Mouse (Mus musculus) retina, embryonic 14.5 days (tissue): ENCODE results near the gene 1700020L24Rik.

Source experiments
- DNase-seq: peaks from one replicate; pipeline ENCODE4 v3.0.0-alpha.2; 2015; ENCODE audit warnings: low spot score

1700020L24Rik gene

GRCm38 (mm10) chr11:83441235-83441634 lies 3.8 kb downstream of the 1700020L24Rik start:
- DNase-seq: no peak

DNA sequence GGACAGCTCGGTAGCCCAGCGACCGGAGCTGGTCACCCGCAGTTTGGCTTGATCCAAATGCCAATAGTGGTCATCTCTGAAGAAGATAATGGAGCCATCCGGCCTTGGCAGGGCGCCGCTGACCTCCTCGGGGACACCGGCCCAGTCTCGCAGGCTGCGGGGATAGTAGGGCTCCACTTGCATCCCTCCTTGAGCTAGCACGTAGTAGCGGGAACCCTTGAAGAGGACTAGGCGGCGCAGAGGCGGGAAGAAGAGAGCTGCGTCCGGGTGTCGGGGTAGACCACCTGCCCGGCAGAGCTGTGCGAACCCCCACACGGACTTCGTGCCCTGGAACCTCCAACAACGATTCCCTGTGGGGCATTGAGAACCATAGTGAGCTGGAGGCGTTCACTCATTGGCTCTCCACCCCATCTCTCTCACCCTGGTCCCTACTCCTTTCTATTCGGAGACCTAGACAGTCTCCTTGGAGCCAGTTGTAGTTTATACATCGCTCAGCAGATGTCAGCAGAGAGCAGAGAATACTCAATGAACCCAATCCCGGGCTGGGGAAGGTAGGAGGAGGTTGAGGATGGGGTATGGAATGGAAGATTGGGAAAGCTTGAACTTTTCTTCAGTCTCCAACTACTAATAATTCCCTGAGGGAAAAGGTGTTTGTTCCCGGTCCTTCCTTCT lies 5.3 kb downstream of the 1700020L24Rik start:
- DNase-seq: peak; percentile 94

- DNase-seq: no peak
These were observed 6.3 kb downstream of the 1700020L24Rik start for GRCm38 (mm10) chr11:83443824-83444223.

DNA sequence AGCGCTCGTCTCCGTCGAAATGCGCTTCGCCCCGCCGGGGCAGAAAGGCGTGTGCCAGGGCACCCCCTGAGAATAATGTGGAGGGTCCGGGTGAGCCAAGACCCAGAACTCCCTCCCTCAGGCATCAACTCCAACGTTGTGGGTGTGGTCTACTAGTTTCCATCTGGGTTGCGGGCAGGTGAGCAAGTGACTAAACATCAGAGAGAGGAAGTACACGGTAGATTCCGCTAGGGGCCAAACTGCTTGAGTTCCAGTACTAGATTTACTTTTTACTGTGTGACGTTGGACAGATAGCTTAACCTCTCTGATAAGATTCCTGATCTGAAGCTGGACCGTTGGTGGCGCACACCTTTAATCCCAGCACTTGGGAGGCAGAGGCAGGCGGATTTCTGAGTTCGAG lies 7.5 kb downstream of the 1700020L24Rik start:
- DNase-seq: no peak

GRCm38 (mm10) chr11:83447612-83448011 lies 10.1 kb downstream of the 1700020L24Rik start:
- DNase-seq: no peak

GRCm38 (mm10) chr11:83448021-83448926 lies 10.8 kb downstream of the 1700020L24Rik start:
- no peak for DNase-seq

DNA sequence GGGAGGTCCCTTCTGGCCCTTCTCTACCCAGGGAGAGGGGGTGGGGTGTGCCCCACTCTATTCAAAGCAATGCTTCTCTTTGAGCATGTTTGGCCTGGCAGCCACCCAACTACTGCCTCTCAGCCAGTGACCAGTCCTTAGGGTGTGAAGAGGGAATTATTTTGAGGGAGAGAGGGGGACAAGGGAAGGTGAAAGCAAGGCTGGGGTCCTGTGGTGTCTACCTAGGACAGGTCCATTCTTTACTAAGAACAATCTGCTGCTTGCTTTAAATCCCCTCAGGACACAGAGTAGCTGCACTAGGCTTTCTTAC lies 11.4 kb downstream of the 1700020L24Rik start:
- DNase-seq: no peak

GRCm38 (mm10) chr11:83449298-83449697 lies 11.8 kb downstream of the 1700020L24Rik start:
- DNase-seq: no peak

GRCm38 (mm10) chr11:83450550-83450949 lies 13.1 kb downstream of the 1700020L24Rik start:
- no peak for DNase-seq

- no peak for DNase-seq
These were observed 13.8 kb downstream of the 1700020L24Rik start for GRCm38 (mm10) chr11:83451281-83451680.

DNA sequence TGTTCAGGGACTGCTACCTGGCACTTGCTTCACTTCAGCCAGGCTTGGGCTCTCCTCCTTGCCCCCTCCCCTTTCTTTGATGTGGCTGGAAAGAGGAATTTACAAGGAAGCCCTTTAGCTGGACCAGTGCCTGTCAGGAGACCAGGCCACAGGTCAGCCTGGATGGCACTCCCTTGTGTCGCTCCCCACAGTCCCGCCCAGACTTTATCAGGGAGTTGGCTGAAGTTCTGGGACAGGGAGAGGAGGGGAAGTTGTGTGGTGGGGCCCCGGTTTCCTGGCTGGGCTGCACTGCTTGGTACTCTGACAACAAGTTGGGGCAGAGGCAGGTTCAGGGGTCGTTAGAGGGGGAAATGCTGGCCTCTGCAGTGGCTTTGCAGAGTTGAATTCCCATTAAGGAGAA lies 17.1 kb downstream of the 1700020L24Rik start:
- no peak for DNase-seq

- no peak for DNase-seq
These were observed 18.1 kb downstream of the 1700020L24Rik start for GRCm38 (mm10) chr11:83455608-83456007.

DNA sequence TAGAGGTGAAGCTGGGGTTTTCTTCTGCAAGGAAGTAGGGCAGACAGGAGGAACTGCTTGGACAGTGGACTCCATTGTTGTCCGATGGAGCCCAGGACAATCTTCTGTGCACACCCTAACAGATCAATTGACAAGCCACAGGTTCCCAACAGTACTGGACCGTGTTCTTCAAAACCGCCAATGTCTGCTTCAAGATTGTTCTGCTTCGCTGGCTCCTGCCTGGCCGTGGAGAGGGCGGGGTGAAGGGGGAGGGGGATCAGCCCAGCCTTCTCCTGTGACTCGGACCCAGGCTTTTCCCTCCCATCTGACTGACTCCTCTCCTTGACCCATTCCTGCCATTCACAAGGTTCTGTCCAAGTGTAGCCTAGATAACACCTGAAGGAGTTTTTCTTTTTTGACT lies 19.8 kb downstream of the 1700020L24Rik start:
- no peak for DNase-seq

DNA sequence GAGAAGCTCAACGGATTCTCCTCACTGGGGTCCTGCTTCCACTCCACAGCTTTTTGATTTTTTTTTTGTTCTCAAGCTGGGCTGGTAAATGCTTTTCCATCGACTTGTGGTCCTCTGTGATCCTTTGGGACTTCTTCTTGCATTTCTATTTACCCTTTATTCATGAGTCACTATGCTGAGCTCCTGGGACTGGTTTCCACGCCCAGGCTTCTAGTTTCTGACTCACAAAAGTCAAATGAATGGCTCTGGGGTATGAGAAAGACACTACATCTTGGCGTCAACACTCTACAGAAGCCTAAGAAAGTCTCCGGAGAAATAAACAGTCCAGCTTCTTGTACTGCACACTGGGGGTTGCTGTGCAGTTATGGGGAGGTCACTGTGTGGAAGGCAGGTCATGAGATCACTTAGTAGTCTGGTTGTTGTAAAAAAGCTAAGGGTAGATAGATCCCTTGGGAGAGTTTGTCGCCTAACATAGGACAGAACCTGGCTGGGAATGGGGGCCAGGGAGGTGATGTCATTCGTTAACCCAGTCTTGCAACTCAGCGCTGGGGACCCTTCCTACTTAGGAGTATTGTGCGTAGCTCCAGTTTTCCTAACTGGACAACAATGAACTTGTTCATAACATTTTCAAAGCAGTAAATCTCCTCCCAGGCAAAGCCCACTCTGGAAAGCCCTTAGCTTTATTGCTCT lies 20.6 kb downstream of the 1700020L24Rik start:
- no peak for DNase-seq

- no peak for DNase-seq
These were observed 24.1 kb downstream of the 1700020L24Rik start for GRCm38 (mm10) chr11:83461462-83462027.

- peak; percentile 70 for DNase-seq
These were observed 25.3 kb downstream of the 1700020L24Rik start, which contains the start of gene Mmp28 for GRCm38 (mm10) chr11:83462711-83463244. TSS of gene Mmp28 (minus strand) at chr11:83463071.

GRCm38 (mm10) chr11:83465976-83466375 lies 28.5 kb downstream of the 1700020L24Rik start:
- no peak for DNase-seq

DNA sequence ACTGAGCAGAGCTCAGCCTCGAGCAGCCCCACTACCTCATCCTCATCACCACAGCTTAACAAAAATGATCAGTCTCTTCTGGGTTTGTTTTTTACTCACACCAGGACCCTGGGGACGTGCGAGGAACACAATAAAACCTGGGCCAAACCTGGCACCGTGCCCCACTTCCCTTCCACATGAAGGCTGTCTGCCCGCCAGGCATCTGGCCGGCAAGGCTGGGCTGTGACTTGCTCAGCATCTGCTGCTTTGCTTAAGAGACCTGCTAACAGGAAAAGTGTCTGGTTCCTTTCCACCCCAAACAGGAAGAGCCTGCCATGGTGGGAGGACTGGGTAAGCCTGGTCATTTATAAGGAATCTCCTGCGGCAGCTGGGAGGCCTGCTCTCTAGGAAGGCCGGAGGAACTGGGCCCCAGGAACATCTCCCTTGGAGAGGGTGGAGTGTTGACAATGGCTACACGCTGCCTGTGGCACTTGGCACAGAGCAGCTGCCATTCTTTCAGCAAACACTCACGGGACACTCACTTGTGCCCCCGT lies 29.7 kb downstream of the 1700020L24Rik start:
- no peak for DNase-seq

- DNase-seq: no peak
These were observed 31.3 kb downstream of the 1700020L24Rik start for GRCm38 (mm10) chr11:83468765-83469164.

DNA sequence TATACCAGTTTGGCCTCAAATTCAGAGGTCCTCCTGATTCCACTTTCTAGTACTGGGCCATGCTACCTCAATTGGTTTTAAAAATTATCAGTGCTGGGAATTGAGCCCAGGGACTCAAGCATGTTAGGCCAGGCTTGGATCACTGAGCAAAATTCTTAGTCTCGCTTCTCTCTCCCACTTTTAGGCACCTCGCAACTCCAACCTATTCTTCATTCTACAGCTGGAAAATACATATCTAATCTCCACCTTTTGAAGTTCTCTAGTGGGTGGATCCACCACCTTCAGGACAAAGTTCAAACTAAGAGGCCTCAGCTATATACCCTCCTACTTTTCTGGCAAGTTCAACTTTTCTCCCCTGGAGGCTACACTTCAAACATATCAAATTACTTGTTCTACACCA lies 34.3 kb downstream of the 1700020L24Rik start:
- no peak for DNase-seq

DNA sequence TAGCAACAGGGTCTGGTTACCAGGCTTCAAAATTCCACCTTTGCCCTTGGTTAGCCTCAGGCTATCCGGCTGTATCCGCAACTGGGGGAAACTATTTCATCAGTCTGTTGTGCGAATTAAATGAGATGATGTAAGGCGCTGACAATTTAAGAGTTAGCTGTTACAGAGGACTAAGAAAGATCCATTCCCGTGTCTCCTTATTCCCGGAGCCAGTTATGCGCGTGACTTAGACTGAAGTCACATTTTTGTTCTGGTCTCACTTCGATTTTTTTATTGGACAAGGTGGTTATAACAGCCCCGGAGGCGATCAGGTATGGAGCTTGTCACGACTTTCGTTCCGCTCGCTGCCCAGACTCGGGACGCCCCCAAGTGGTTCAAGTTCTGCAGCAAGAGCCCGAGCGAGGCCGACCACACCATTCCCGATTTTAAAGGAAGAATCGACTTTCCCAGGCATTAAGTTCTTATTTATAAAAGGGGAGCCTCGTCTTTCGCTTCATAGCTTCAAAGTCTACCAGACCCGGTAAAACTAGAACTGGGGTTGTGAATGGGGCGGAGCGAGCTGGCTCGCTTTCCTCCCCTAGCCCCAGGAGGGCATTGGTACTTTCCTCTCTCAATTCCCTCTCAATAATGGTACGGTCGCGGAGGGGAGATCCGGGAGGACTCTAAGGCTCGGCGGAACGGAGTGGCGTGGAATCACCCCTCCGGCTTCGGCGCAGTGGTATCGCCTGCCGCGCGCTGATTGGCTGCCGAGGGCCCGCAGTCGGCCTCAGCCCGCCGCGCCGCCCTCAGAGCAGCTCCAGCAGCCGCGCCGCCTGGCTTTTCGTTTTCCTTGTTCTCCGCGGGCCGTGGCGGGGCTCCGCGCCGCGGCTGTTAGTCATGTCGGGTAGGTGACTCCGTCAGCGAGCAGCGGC lies 35.1 kb downstream of the 1700020L24Rik start, which contains the start of gene Taf15:
TSS of gene Taf15 (plus strand) at position 763 of the 911 bp plus-strand sequence.
- DNase-seq: peak; percentile 99
